Mouse (Mus musculus) bone marrow, adult 2 months (tissue): ENCODE measurements around the gene Sergef. TPM values are rescaled to one million over a fixed set of nuclear protein-coding genes. Genes with fewer than 3 reads are reported as not detected.
A peak's percentile ranks its signal among the peaks of the same experiment; 100 is the strongest.

Source experiments
- H3K27ac ChIP-seq: fragments of 200-500 bp; 2 replicates; pipeline ENCODE4 v1.5.1; 2012; ENCODE audit warnings: low read depth, mild to moderate bottlenecking, control low read depth, inconsistent platforms, low read length; ENCODE audit not compliant: control insufficient read depth, poor library complexity, insufficient read depth
- H3K4me1 ChIP-seq: fragments of 200-500 bp; 2 replicates; pipeline ENCODE4 v1.6.1; 2011; ENCODE audit warnings: low read length; ENCODE audit not compliant: control insufficient read depth, insufficient read depth
- H3K4me3 ChIP-seq: fragments of 200-500 bp; replicated peaks from 2 replicates; pipeline ENCODE3; 2011; ENCODE audit warnings: mild to moderate bottlenecking, low read depth, low read length, control low read depth; ENCODE audit not compliant: control insufficient read depth
- CTCF ChIP-seq: fragments of 200-500 bp; IDR thresholded peaks from 2 replicates; pipeline ENCODE4 v1.5.1; 2011; ENCODE audit warnings: low read length, control low read depth; ENCODE audit not compliant: control insufficient read depth, insufficient read depth
- POLR2A ChIP-seq: fragments of 200-500 bp; IDR thresholded peaks from 2 replicates; pipeline ENCODE4 v1.6.1; 2011; ENCODE audit warnings: low read depth, mild to moderate bottlenecking, control low read depth, low read length, borderline replicate concordance; ENCODE audit not compliant: control insufficient read depth
- WGBS: fragments of 180-500 bp; shearing (Covaris S2); methylation state at CpG from one replicate; pipeline ENCODE4 v1.1.7; 2018; 5-methylcytosine and 5-hydroxymethylcytosine counted together
- polyA plus RNA-seq: library from polyadenylated mRNA; stranded (reverse); fragments of >200 nt; gene quantifications from 2 replicates; pipeline ENCODE4 v1.2.4, GENCODE M21; 2011; ENCODE audit warnings: low replicate concordance; ENCODE audit not compliant: missing spikeins, insufficient read depth, insufficient read length

Gene Sergef
- polyA plus RNA-seq, 1 experiment, result 6.5 TPM

DNA sequence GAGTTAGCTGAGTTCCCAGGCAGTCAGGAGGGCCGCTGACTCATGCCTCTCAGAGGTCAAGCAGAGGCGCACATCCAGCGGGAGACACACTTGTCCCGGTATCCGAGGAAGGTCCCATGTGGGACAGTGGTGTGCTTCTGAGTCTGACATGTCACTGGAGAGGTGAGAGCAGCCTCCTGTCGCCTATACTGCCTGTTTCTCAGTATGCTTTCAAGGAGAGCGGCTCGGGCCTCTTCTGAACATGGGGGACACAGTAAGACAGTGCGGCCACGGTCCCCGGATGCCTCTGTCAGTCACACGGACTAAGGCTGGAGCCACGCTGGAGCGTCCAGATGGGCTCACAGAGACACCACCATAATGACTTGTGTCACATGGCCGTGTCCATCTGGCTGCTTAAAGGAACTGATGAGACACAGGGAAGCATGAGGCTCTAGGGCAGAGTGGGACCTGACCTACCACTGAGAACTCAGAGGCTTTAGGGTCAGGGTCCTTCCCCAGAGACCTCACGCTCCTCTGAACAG, 221.4 kb downstream of the Sergef start:
- Histone ChIP-seq H3K4me1 (no peaks in the 10 kb centered on the region; the same call in 1 of the 2 replicates), H3K4me3 (no peak overlapping the region), H3K27ac (no peak overlapping the region)
- 82% methylated on average over 16 of the region's 16 CpGs for WGBS
- TF ChIP-seq POLR2A (no peak), CTCF (no peak)

DNA sequence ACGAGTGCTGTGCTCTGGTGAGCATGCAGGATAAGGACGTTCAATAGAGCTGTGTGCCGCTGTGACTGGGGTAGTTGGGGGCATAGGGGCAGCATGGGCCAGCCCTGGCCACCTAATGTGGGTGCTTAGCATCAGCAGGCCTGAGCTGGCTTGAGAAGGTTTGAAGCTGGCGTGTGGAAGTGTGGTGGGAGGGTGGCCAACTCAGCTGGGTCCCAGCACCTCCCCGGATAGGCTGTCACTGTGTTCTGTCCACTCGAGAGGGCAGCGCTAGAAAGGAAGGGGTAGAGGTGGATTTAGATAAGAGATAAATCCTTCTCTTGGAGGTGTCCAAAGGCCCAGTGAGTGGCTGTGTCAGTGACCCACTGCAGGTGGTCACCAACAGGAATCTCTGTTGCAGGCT, 222.1 kb downstream of the Sergef start:
- TF ChIP-seq POLR2A (no peak), CTCF (no peak)
- no peak overlapping the region for H3K4me3 ChIP-seq
- 68% methylated on average over 7 of the region's 7 CpGs for WGBS
- H3K4me1 ChIP-seq, result no peaks in the 10 kb centered on the region; the same call in 1 of the 2 replicates
- H3K27ac ChIP-seq, result no peak overlapping the region

DNA sequence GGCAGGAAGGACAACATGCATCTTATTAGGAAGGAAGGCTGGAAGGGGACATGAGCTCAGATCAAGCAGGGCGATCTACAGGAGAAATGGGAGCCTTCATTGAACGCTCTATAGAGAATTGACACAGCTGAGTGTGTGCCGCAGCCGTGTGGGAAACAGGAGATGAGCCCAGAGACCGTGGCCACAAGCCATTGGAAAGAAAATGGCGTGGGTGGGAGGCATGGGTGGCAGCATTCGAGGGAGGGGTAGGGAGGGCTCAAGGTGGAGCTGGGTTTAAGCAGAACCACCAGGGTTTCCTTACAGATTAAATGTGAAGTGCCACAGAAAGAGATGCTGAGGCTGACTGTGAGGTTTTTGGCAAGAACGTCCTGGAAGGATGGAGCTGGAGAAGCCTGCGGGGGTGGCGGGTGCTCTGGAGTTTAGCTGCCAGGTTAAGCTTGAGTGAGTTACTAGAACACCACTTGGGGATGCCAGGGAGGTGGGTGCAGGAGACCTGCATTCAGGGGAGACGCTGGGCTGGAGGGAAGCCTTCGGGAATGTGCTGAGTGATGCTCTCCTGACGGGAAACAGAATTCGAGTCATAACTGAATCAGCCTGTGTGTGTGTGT, 223.7 kb downstream of the Sergef start:
- Histone ChIP-seq H3K27ac (no peak overlapping the region), H3K4me1 (no peaks in the 10 kb centered on the region; the same call in 1 of the 2 replicates), H3K4me3 (no peak overlapping the region)
- TF ChIP-seq CTCF (no peak), POLR2A (no peak)
- WGBS, result 72% methylated on average over 14 of the region's 14 CpGs

DNA sequence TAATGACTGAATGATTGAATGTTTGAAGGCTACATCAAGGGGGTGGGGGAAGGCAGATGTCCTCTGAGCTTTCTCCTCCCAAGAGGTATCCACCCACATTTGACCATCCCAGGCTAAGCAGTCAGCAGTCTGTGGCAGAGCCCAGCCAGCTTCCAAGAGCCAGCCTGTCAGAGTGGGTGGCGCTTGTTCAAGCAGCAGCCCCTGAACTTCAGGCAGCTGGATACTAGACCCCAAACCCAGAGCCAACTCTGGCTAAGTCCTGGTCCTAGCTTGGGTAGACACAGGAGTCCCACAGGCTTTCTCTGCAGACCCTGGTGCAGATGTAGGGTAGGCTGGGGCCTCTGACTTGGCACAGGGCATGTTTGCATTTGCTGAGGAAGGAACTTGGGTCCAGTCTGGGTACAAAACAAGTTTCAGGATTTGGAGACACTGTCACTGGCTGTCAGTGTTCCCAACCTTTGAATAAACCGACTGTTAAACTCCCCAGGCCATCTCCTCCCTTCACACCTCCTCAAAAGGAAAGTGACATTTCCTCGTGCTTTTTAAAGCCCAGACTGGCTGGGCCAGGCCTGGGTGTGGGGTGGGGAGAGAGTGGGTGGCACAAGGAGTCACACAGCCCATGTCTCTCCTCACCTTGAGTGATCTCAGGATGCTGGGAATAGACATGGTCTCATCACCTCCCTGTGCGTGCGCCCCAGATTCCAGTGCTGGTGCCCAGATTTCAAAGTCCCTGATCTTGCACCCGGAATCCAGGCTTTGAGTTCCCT, 225.5 kb downstream of the Sergef start:
- no peak overlapping the region for H3K4me3 ChIP-seq
- 57% methylated on average over 6 of the region's 6 CpGs for WGBS
- H3K27ac ChIP-seq, result no peak overlapping the region
- TF ChIP-seq POLR2A, result no peak
- TF ChIP-seq CTCF, result no peak
- no peaks in the 10 kb centered on the region; the same call in 1 of the 2 replicates for H3K4me1 ChIP-seq

DNA sequence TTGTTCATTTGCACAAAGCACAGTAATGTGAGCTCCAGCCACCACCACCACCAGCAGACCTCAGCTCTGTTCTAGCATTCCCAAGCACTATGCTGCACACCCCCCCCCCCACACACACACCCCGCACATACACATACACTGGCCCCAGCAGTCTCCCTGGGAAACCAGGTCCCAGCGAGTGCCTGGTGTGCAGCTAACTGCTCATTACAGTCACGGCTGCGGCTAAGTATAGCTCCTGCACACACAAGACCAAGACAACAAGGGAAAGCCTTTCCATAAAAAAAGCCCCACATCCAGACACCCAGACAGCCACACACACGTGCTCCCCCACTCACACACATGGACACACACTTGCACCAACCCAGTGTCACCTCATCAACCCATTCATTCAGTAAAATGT, 226.8 kb downstream of the Sergef start:
- TF ChIP-seq POLR2A (no peak), CTCF (no peak)
- H3K4me3 ChIP-seq, result no peak overlapping the region
- WGBS, result 77% methylated on average over 5 of the region's 5 CpGs

DNA sequence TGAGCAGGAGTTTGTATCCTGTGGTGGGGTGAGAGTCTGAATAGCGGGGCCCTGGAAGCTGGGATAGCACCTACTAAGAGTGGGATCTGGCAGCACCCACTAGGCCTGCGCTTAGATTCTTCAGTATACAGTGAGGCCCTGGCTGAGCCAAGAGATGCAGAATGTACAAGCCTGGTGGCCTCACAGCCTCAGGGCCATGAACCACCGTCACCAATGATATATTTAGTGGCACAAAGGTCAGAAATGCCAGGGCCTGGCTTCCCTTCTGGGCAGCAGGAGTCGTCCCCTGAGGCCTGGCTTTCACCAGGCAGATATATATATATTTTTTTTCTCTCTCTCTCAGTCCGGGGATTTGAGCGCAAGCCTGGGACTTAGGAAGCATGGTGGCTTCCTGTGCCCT, 228.9 kb downstream of the Sergef start:
- Histone ChIP-seq H3K4me3 (no peak overlapping the region), H3K4me1 (no peaks in the 10 kb centered on the region; the same call in 1 of the 2 replicates), H3K27ac (no peak overlapping the region)
- 76% methylated on average over 6 of the region's 6 CpGs for WGBS
- TF ChIP-seq POLR2A (no peak), CTCF (no peak)

More for the DNA sequence above, 226.8 kb downstream of the Sergef start:
- no peak overlapping the region for H3K27ac ChIP-seq
- H3K4me1 ChIP-seq, result no peaks in the 10 kb centered on the region; the same call in 1 of the 2 replicates

DNA sequence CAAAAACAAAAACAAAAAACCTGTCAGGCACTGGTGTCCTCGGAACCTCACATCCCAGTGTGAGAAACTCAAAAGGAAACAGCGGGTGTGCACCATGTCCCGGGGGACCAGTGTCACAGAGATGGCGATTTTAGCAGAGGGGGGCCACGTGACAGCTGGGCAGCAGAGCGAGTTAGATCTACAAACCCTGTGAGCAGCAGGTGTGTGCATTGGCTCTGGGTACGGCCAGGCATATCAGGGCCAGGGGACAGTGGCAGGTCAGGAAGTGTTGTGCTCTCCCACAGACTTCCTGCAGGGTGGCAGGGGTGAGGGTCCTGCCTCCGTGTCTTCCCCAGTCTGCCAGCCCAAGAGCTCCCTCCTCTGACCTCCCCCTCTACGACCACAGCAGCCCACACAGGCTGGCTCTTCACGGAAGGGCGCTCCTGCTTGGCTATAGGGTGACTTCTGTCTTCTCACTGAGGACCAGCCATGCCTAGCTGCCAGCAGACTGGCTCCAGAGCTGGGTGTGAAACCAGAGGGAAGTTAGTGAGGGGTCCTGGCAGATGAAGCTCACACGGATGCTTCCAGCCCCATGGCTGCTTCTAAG, 230.3 kb downstream of the Sergef start:
- H3K4me1 ChIP-seq, result no peaks in the 10 kb centered on the region; the same call in 1 of the 2 replicates
- no peak overlapping the region for H3K4me3 ChIP-seq
- WGBS, result 16% methylated on average over 12 of the region's 12 CpGs
- peak; percentile 50; the same call in 1 of the 2 replicates for TF ChIP-seq POLR2A
- TF ChIP-seq CTCF, result no peak
- H3K27ac ChIP-seq, result peak overlapping the region; percentile 85

DNA sequence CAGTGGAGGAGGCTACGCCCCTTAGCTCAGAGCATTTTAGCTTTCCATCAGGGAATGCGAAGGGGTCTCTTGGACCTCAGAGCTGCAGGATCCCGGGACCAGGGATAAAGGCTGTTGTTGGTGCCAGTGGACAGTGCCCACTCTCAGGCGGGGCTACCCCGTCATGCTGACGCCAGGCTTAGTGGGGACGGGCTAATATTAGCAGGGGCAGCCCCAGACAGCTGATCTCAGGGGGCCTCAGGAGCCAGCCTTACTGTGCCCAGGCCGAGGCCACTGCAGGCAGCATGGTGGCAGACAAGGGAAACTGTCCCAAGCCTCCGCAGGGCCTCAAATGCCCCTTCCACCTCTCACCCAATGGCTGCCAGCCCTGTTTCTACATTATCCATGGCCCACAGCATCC, 231.0 kb downstream of the Sergef start:
- TF ChIP-seq POLR2A (no peak), CTCF (no peak)
- 76% methylated on average over 9 of the region's 9 CpGs for WGBS
- H3K4me3 ChIP-seq, result no peak overlapping the region
- H3K4me1 ChIP-seq, result no peaks in the 10 kb centered on the region; the same call in 1 of the 2 replicates
- peak overlapping the region; percentile 26 for H3K27ac ChIP-seq
